Mouse (Mus musculus): ENCODE measurements around the gene Tspan5.

Tspan5 gene

DNA sequence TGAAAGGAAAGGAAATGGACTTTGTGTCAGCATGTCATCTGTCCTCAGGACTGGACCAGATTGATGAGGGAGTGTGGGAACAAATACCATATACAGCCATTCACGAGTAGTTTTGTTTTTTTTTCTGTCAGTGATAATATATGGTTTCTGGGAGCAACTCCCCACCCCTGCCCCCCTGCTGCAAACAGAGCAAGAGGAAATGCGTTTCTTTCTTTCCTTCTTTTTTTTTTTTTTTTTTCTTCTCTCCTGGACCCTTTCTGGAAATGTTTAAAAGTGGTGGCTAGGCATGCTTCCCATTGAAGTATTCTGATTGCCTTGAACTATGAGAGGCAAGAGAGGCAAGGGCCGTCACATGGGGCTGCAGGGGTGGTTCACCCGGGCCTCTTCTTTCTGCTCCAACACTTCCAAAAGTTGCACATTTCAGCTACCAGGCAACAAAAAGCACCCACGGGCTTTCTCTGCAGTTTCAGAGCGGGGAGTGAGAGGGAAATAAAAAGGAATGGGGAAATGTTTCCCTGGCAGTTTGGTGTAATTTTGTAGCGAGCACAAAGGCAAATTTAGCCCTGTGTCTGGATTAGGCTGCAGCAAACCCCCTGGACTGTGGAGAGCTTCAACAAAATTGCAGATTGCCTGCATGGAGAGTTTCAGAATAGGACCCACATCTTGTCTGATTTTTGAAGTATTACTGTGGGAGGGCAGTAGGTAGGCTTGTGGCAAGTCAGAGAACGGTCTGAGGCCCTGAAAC, 2.2 kb downstream of the Tspan5 start:
- in situ Hi-C loops (cut with MboI, MseI): no loop called here

DNA sequence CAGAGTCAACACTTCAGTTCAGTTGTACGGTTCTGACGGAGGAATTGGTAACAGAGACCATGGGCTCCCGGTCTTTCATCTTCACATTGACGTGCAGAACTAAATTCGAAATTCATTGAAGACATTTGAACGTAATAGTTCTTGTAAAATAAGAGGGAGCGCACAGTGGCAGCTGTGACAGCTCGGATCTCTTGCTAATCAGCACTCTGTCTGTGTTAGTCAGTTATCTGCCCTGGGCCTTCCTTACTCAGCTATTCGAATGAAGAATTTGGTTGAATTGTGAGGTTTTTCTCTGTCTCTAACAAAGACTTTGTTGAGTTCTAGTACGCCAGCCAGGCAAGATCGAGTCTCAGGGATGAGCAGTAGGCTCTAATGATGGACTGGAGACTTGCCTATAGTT, 3.1 kb downstream of the Tspan5 start:
- in situ Hi-C loops (cut with MboI, MseI): no loop called here

- in situ Hi-C loops (cut with MboI, MseI): no loop called here
Observed at GRCm38 (mm10) chr3:138745596-138745995, 3.6 kb downstream of the Tspan5 start.

DNA sequence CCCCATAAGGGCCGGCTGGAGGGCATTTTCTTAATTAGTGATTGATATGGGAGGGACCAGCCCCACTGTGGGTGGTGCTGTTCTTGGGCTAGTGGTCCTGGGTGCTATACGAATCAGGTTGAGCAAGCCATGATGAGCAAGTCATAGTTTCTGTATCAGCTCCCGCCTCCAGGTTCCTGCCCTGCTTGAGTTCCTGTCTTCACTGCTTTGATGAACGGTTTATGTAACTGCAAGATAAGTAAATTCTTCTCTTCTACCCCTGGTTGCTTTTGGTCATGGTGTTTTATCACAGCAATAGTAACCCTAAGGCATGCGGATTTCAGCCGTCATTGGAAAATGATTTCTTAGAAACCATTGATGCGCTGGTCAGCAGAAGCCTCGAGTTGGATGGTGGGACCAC, 4.6 kb downstream of the Tspan5 start:
- in situ Hi-C loops (cut with MboI, MseI): no loop called here

GRCm38 (mm10) chr3:138747035-138747434, 5.0 kb downstream of the Tspan5 start:
- in situ Hi-C loops (cut with MboI, MseI): no loop called here

GRCm38 (mm10) chr3:138747985-138748384, 6.0 kb downstream of the Tspan5 start:
- in situ Hi-C loops (cut with MboI, MseI): no loop called here

- in situ Hi-C loops (cut with MboI, MseI): no loop called here
Observed at GRCm38 (mm10) chr3:138749645-138750044, 7.7 kb downstream of the Tspan5 start.

GRCm38 (mm10) chr3:138751328-138751727, 9.3 kb downstream of the Tspan5 start:
- in situ Hi-C loops (cut with MboI, MseI): no loop called here

DNA sequence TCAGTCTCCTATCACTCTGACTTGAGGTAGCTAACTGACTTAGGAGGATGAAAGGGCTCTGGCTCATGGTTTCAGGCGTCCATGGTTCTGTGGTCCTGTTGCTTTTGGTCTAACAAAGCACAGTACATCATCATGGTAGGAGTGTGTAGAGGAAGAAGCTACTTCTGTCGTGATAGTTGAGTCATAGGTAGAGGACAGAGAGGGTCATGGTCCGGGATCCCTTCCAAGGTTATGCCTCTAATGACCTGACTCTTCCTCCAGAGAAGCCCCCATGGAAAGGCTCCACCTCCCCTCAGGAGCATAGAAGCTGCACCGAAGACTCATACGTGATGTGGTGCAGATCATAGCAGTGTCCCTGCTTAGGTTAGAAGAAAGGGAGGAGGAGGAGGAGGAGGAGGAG, 10.1 kb downstream of the Tspan5 start:
- in situ Hi-C loops (cut with MboI, MseI): no loop called here

- in situ Hi-C loops (cut with MboI, MseI): no loop called here
Observed at GRCm38 (mm10) chr3:138752769-138753168, 10.8 kb downstream of the Tspan5 start.

- in situ Hi-C loops (cut with MboI, MseI): no loop called here
Observed at GRCm38 (mm10) chr3:138753182-138753885, 11.3 kb downstream of the Tspan5 start.

DNA sequence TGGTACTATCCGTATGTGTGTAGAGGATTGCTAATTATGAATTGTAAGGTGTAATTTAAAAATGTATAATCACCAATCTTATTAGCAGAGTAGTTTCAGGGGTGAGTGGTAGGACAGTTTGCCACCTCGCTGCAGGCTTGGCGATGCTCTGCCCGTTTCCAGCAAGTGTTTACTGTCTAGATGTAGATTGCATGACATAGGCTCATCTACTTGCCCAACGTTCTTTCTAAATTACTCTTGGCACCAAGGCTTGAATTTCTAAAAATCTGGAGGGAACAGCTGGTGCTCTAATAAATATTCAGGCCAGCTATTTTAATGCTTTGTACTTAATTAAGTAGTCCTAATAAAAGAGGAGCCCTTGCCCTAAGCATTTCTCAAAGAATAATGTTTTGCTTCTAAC, 12.3 kb downstream of the Tspan5 start:
- in situ Hi-C loops (cut with MboI, MseI): no loop called here

GRCm38 (mm10) chr3:138757283-138757682, 15.3 kb downstream of the Tspan5 start:
- in situ Hi-C loops (cut with MboI, MseI): no loop called here

GRCm38 (mm10) chr3:138759968-138760684, 18.1 kb downstream of the Tspan5 start:
- in situ Hi-C loops (cut with MboI, MseI): no loop called here

- in situ Hi-C loops (cut with MboI, MseI): no loop called here
Observed at GRCm38 (mm10) chr3:138760685-138761119, 18.7 kb downstream of the Tspan5 start.

DNA sequence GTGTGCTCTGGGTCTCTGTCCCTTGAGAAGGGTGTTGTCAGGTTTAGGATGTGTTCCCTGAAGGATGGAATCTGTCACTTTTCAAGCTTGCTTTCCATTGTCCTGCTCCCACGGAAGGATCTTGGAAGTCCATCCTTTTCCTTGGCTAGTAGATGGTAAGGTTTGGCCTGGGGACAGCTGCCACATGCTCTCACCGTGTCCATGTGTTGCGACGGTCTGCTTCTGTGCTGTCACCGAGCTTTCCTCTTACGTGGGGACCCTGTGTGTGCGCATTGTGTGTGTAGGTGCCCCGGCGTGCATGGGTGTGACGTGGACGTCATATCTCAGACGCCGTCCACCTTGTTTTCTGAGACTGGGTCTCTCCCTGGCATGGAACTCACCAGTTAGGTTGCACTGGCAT, 19.5 kb downstream of the Tspan5 start:
- in situ Hi-C loops (cut with MboI, MseI): no loop called here

DNA sequence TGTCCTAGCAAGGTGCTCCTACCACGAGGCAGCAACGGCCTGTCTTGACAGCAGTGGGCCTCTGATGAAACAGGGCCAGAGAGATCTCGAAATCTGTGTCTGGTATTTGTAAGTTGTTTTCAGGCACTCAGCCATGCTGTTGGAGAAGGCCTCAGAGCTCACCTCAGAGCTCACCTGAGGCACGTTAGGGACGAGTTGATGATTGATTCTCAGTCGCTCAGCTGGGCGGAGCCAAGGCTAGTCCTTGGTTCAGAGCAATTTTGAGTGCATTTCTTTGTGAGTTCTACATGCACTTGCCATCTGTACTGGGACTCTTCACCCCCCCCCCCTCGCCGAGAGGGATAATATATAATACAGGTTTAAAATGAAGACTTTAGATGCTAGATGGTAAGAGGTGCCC, 21.9 kb downstream of the Tspan5 start:
- in situ Hi-C loops (cut with MboI, MseI): no loop called here

DNA sequence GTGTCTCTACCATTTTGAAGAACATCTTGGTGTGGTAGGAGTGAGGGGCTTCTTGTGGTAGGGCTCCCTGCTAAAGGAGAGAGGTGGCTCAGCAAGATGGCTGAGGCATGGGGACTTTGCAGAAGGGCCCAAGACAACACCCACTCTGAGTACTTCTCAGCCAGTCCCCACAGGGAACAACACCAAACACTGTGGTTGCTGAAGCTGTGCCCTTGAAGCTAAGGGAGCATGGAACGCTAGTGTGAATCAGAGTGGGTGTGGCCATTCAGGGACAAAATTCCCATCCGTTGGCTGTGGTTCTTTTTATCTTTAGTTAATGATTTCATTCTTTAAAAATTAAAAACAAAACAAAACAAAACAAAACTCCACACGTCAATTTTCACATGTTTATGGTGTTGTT, 22.8 kb downstream of the Tspan5 start:
- in situ Hi-C loops (cut with MboI, MseI): no loop called here

DNA sequence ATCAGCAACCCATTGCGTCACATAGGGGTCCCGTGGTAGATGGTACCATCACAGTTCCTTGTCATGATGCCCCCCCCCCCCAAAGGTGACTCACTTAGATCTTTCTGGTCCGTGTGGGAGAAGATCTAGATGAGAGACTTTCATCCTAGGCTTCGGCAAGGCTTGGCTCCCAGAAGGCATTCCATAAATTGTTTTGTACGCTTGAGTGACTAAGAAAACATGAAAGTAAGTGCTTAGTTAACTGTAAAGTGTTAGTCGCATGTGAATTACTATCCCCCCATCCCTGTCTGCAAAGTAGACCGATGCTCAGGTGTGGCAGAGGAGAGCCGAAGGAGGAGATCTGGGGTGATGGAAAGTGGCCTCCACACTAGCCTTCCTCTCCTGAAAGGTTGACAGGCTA, 25.0 kb downstream of the Tspan5 start:
- in situ Hi-C loops (cut with MboI, MseI): no loop called here

DNA sequence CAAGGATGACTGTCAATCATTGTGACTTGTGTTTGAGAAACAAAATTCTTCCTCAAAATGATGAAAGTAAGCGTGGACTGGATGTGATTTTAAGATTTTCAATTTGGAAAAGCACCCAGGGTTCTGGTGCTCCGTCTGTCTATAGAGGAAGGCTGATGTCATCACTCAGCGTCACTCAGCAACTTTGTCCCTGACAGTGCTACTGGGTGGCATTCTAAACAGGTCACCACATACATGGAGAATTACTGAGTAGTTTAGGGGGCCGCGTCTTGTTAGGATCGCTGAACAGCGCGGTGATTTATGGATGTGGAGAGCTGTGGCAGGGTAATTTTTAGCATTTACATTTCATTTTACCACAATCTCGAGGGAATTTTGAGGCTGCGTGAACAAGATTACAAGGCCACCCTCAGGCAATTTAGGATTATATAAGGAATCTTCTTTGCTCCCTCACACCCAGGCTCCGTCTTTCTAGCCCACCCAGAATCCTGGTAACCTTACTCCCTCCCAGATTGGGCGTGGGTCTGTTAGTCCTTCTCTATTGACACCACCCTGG, 26.6 kb downstream of the Tspan5 start:
- in situ Hi-C loops (cut with MboI, MseI): no loop called here

- in situ Hi-C loops (cut with MboI, MseI): loop anchor here (10.0 kb wide), 1 partner anchor 1114 kb away; no protein-coding TSS in a partner anchor
Observed at GRCm38 (mm10) chr3:138770650-138771331, 28.8 kb downstream of the Tspan5 start.

All from regulatory T cell (primary cell).